ENCODE assay signal across 8 mouse cellular contexts in genomic region chr5:142935642-142936335, GRCm38 (mm10). TPM values are rescaled to one million over a fixed set of nuclear protein-coding genes. Genes with fewer than 3 reads are reported as not detected.
A peak's percentile ranks its signal among the peaks of the same experiment; 100 is the strongest.
DNase-seq lines count a peak whose midpoint lies in the region; ATAC-seq lines count a peak whose summit lies in the region.

No protein-coding gene starts in this region.

- ATAC-seq in embryonic facial prominence, embryonic 14.5 days (ENCODE audit: low read depth): peak; percentile 44
- ATAC-seq in limb, embryonic 11.5 days (ENCODE audit: insufficient number of reproducible peaks, low FRiP score, low TSS enrichment, low read depth): peak; percentile 51
- ATAC-seq in midbrain, embryonic 12.5 days (ENCODE audit: low FRiP score, low read depth): peak; percentile 75

- DNase-seq in 416B (ENCODE audit: low read depth): peak; percentile 91
- peak; percentile 78 to 83 for DNase-seq in adrenal gland, postnatal 36 days
- DNase-seq in embryonic facial prominence, embryonic 14.5 days (ENCODE audit: low spot score): peak; percentile 83
- peak; percentile 86 for DNase-seq in heart, adult 8-10 months (ENCODE audit: low spot score)
- DNase-seq in kidney, adult 8-10 months: peak; percentile 86 to 90
- DNase-seq in limb, embryonic 11.5 days (ENCODE audit: low spot score): peak; percentile 89
- DNase-seq in spleen, adult 18-20 months: peak; percentile 42 to 55

- no peaks in the 10 kb centered on the region for H3K27me3 ChIP-seq in embryonic facial prominence, embryonic 14.5 days (replicated peaks; ENCODE audit: control insufficient read depth, insufficient read depth, low read length)
- H3K27me3 ChIP-seq in limb, embryonic 11.5 days (ENCODE audit: control insufficient read depth, insufficient read depth, low read length): no peaks in the 10 kb centered on the region
- peaks cover 6% of the 10 kb centered on the region; the same call in 1 of the 2 replicates for H3K27me3 ChIP-seq in midbrain, embryonic 12.5 days

- peak overlapping the region; percentile 50 for H3K4me2 ChIP-seq in embryonic facial prominence, embryonic 14.5 days (ENCODE audit: low read depth, low read length)
- H3K4me2 ChIP-seq in limb, embryonic 11.5 days (ENCODE audit: low read depth, severe bottlenecking): peak overlapping the region; percentile 37
- peak overlapping the region; percentile 46 for H3K4me2 ChIP-seq in midbrain, embryonic 12.5 days (replicated peaks)

- no peak overlapping the region for H3K27ac ChIP-seq in embryonic facial prominence, embryonic 14.5 days (replicated peaks; ENCODE audit: low read depth, low read length)
- no peak overlapping the region for H3K27ac ChIP-seq in limb, embryonic 11.5 days (replicated peaks; ENCODE audit: low read depth, low read length)
- no peak overlapping the region for H3K27ac ChIP-seq in midbrain, embryonic 12.5 days (replicated peaks)

- 0 out of 2 replicates have a peak overlapping the region, but pooled peaks have one; percentile 12 for H3K4me3 ChIP-seq in embryonic facial prominence, embryonic 14.5 days (ENCODE audit: low read depth, low read length)
- H3K4me3 ChIP-seq in limb, embryonic 11.5 days (ENCODE audit: low read depth, low read length): peak overlapping the region; percentile 10; the same call in 1 of the 2 replicates
- H3K4me3 ChIP-seq in midbrain, embryonic 12.5 days: no peak overlapping the region

- WGBS in embryonic facial prominence, embryonic 14.5 days: 22% methylated on average over 13 of the region's 13 CpGs
- 15% methylated on average over 13 of the region's 13 CpGs for WGBS in limb, embryonic 11.5 days
- 20% methylated on average over 13 of the region's 13 CpGs for WGBS in midbrain, embryonic 12.5 days

- peak overlapping the region; percentile 60 for H3K9ac ChIP-seq in embryonic facial prominence, embryonic 14.5 days (ENCODE audit: low read depth, low read length)
- H3K9ac ChIP-seq in limb, embryonic 11.5 days (ENCODE audit: low read length): peak overlapping the region; percentile 23; the same call in 1 of the 2 replicates
- H3K9ac ChIP-seq in midbrain, embryonic 12.5 days (replicated peaks): 0 out of 2 replicates have a peak overlapping the region, but pooled peaks have one; percentile 13

- H3K4me1 ChIP-seq in embryonic facial prominence, embryonic 14.5 days (ENCODE audit: control insufficient read depth, insufficient read depth, low read length): no peaks in the 10 kb centered on the region
- peaks cover 6% of the 10 kb centered on the region; the same call in 1 of the 2 replicates for H3K4me1 ChIP-seq in limb, embryonic 11.5 days (ENCODE audit: control insufficient read depth, insufficient read depth, low read length)
- H3K4me1 ChIP-seq in midbrain, embryonic 12.5 days: peaks cover 7% of the 10 kb centered on the region

- 0 out of 2 replicates have a peak, but pooled peaks cover 3% of the 10 kb centered on the region for H3K9me3 ChIP-seq in embryonic facial prominence, embryonic 14.5 days (ENCODE audit: control insufficient read depth, low read length)
- no peaks in the 10 kb centered on the region; the same call in 1 of the 2 replicates for H3K9me3 ChIP-seq in limb, embryonic 11.5 days (ENCODE audit: control insufficient read depth, low read length)
- peaks cover 1% of the 10 kb centered on the region; the same call in 1 of the 2 replicates for H3K9me3 ChIP-seq in midbrain, embryonic 12.5 days

- no peaks in the 10 kb centered on the region for H3K36me3 ChIP-seq in embryonic facial prominence, embryonic 14.5 days (ENCODE audit: control insufficient read depth, insufficient read depth, low read length)
- H3K36me3 ChIP-seq in limb, embryonic 11.5 days (ENCODE audit: control insufficient read depth, insufficient read depth, low read length): no peaks in the 10 kb centered on the region
- no peaks in the 10 kb centered on the region for H3K36me3 ChIP-seq in midbrain, embryonic 12.5 days

RNA-seq across cellular contexts. Expression of gene Fscn1, which starts 24.4 kb away (rescaled TPM):
- total RNA-seq in adrenal gland, postnatal 36 days (2021): 10 to 100 TPM; 33.6 to 42.0 TPM
- 338 and 413 TPM in 2 replicates for polyA plus RNA-seq in embryonic facial prominence, embryonic 14.5 days (2014; fragmentation: Nextera tagmentation; extraction: Ambion mirVana)
- 10 to 100 TPM in 3 of 4 experiments, 1 to 10 TPM in 1; 9.9 to 28.6 (median 23.6) TPM for total RNA-seq in heart, adult 8-10 months (2022)
- 678 and 708 TPM in 2 replicates for polyA plus RNA-seq in limb, embryonic 11.5 days (2014; fragmentation: Nextera tagmentation; extraction: Ambion mirVana)
- polyA plus RNA-seq in midbrain, embryonic 12.5 days (2016; fragmentation: Nextera tagmentation; extraction: Ambion mirVana): 707 and 742 TPM in 2 replicates

RNA-seq across cellular contexts. Expression of gene Actb, which starts 29.2 kb away (rescaled TPM):
- total RNA-seq in adrenal gland, postnatal 36 days (2021): 1,000 to 10,000 TPM; 3,336 to 3,351 TPM
- 12,527 and 12,883 TPM in 2 replicates for polyA plus RNA-seq in embryonic facial prominence, embryonic 14.5 days (2014; fragmentation: Nextera tagmentation; extraction: Ambion mirVana)
- 100 to 1,000 TPM; 461 to 845 (median 654) TPM for total RNA-seq in heart, adult 8-10 months (2022)
- 16,455 and 16,911 TPM in 2 replicates for polyA plus RNA-seq in limb, embryonic 11.5 days (2014; fragmentation: Nextera tagmentation; extraction: Ambion mirVana)
- 12,547 and 14,098 TPM in 2 replicates for polyA plus RNA-seq in midbrain, embryonic 12.5 days (2016; fragmentation: Nextera tagmentation; extraction: Ambion mirVana)

RNA-seq across cellular contexts. Expression of gene Fbxl18, which starts 40.6 kb away (rescaled TPM):
- 10 to 100 TPM; 10.8 to 13.9 TPM for total RNA-seq in adrenal gland, postnatal 36 days (2021)
- polyA plus RNA-seq in embryonic facial prominence, embryonic 14.5 days (2014; fragmentation: Nextera tagmentation; extraction: Ambion mirVana): 9.2 and 9.4 TPM in 2 replicates
- 1 to 10 TPM; 3.7 to 5.2 (median 4.7) TPM for total RNA-seq in heart, adult 8-10 months (2022)
- 10.2 and 11.1 TPM in 2 replicates for polyA plus RNA-seq in limb, embryonic 11.5 days (2014; fragmentation: Nextera tagmentation; extraction: Ambion mirVana)
- polyA plus RNA-seq in midbrain, embryonic 12.5 days (2016; fragmentation: Nextera tagmentation; extraction: Ambion mirVana): 27.7 and 28.9 TPM in 2 replicates
